Mouse (Mus musculus) testis, adult 2 months (tissue): ENCODE measurements around the gene 1110057P08Rik.

ENCODE experiments used
- CTCF ChIP-seq: fragments of 200-500 bp; IDR thresholded peaks from 2 replicates; pipeline ENCODE4 v1.5.1; 2012; ENCODE audit warnings: low read depth, mild to moderate bottlenecking, inconsistent platforms, low read length, moderate library complexity; ENCODE audit not compliant: control insufficient read depth, insufficient read depth, insufficient replicate concordance
- POLR2A ChIP-seq: fragments of 200-500 bp; IDR thresholded peaks from 2 replicates; pipeline ENCODE4 v1.6.1; 2012; ENCODE audit warnings: low read depth, mild to moderate bottlenecking, inconsistent platforms, low read length, moderate library complexity; ENCODE audit not compliant: control insufficient read depth

DNA sequence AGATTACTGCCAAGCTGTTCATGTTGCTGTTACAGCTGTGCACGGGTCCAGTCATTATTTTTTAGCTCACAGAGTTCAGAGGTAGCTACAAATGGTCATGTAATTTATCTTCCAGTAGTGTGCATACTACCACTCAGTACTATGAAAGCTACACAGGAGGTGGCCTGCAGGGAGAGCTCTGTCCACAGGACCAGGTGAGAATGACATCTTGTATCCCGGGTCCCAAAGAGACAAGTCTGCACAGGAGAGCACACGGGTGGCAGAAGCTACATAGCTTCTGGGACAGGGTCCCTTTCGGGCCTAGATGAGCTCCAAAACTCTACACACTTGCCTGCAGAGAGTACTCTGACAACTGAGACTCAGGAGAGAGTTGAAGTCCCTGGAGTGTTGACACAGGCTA, 14.1 kb downstream of the 1110057P08Rik start:
- TF ChIP-seq CTCF = no peak
- TF ChIP-seq POLR2A = no peak
